Mouse (Mus musculus): Measurements from ENCODE around the gene Unc45b. TPM values are rescaled to one million over a fixed set of nuclear protein-coding genes. Genes with fewer than 3 reads are reported as not detected.

The Unc45b gene
- polyA plus RNA-seq (2015; fragmentation: Nextera tagmentation; extraction: Ambion mirVana) = 1.7 and 3.4 TPM in 2 replicates

DNA sequence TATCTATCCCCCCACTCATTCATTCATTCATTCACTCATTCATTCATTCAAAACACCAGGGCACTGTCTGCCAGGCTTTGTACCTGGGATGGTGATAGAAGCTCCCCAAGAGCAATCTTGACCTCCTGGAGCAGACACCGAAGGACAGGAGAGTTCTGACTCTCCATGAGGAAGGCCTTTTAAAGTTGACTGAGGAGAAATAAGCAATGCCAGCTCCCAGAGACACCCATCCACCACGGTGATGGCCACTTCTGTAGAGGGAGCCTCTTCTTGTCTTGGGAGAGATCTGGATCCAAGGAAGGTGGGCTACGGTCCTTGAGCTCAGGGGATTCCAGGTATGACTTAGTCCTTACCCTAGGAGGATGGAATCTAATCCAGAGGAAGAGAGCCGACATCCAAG, at the start of gene Unc45b:
Gene Unc45b, plus strand, starts transcription at position 301 of the 400 bp plus-strand sequence.
- WGBS = 92% methylated on average over 4 of the region's 4 CpGs
- Histone ChIP-seq H3K4me3 (no peak within 1 kb of the TSS), H3K9ac (no peak within 1 kb of the TSS), H3K4me2 (no peak within 1 kb of the TSS), H3K36me3 (peaks cover 11% of the 10 kb centered on the region), H3K27ac (replicated peaks) (no peak within 1 kb of the TSS), H3K27me3 (peaks cover 24% of the 10 kb centered on the region), H3K9me3 (no peaks in the 10 kb centered on the region), H3K4me1 (replicated peaks) (peaks cover 12% of the 10 kb centered on the region)
- ATAC-seq (ENCODE audit: low read depth) = no peak

DNA sequence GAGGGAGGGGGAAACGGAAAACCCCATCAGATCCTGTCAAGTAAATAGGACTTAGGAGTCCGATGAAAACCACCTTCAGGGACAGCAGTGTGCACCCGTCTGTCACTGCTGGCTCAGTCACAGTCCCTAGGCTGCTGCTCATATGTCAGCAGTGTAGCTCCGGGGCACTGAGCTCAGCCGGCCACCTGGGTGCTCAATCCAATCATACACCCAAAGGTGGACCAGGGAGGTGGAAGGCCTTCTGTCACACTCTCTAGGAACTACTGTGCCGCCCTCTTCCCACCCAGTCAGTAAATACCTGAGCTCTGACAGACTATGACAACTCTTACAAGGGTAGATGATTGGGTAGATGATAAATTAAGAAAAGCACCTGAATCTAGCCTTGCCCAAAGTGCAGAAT, 49.6 kb upstream of the Unc45b start:
- ATAC-seq (ENCODE audit: low read depth) = no peak
- Histone ChIP-seq H3K9ac (no peak overlapping the region), H3K36me3 (no peaks in the 10 kb centered on the region), H3K4me3 (no peak overlapping the region), H3K9me3 (no peaks in the 10 kb centered on the region), H3K4me1 (replicated peaks) (peaks cover 31% of the 10 kb centered on the region), H3K27me3 (no peaks in the 10 kb centered on the region), H3K4me2 (no peak overlapping the region), H3K27ac (replicated peaks) (no peak overlapping the region)
- 80% methylated on average over 6 of the region's 6 CpGs for WGBS

DNA sequence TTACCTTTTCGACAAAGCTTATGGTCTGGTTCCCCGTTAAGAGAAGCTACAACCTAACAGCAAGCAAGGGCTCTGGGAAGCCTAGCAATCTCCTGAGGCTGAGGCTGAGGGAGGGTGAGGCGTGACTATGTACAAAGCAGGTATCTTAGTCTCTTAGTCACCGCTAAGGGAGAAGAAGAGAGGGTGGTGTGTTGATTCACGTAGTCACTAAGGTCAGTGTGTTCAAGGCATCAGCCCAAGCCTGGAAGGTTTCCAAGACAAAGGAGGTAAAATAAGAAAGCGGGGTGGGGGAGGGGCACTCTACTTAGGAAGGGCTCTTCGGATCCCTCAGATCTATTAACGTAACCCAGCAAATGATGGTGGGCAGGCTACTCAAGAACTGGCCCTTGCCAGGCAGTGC, 48.8 kb upstream of the Unc45b start:
- no peak overlapping the region for H3K4me3 ChIP-seq
- 66% methylated on average over 8 of the region's 8 CpGs for WGBS
- H3K9ac ChIP-seq = no peak overlapping the region
- H3K4me2 ChIP-seq = no peak overlapping the region
- no peaks in the 10 kb centered on the region for H3K9me3 ChIP-seq
- H3K4me1 ChIP-seq (replicated peaks) = peaks cover 26% of the 10 kb centered on the region
- H3K27ac ChIP-seq (replicated peaks) = no peak overlapping the region
- ATAC-seq (ENCODE audit: low read depth) = no peak
- no peaks in the 10 kb centered on the region for H3K27me3 ChIP-seq
- no peaks in the 10 kb centered on the region for H3K36me3 ChIP-seq

GRCm38 (mm10) chr11:82862638-82863037, 47.7 kb upstream of the Unc45b start:
- no peak overlapping the region for H3K9ac ChIP-seq
- ATAC-seq (ENCODE audit: low read depth) = no peak
- no peaks in the 10 kb centered on the region for H3K27me3 ChIP-seq
- no peak overlapping the region for H3K27ac ChIP-seq (replicated peaks)
- no peak overlapping the region for H3K4me2 ChIP-seq
- 74% methylated on average over 9 of the region's 9 CpGs for WGBS
- no peak overlapping the region for H3K4me3 ChIP-seq
- no peaks in the 10 kb centered on the region for H3K36me3 ChIP-seq
- peaks cover 26% of the 10 kb centered on the region for H3K4me1 ChIP-seq (replicated peaks)
- H3K9me3 ChIP-seq = no peaks in the 10 kb centered on the region

DNA sequence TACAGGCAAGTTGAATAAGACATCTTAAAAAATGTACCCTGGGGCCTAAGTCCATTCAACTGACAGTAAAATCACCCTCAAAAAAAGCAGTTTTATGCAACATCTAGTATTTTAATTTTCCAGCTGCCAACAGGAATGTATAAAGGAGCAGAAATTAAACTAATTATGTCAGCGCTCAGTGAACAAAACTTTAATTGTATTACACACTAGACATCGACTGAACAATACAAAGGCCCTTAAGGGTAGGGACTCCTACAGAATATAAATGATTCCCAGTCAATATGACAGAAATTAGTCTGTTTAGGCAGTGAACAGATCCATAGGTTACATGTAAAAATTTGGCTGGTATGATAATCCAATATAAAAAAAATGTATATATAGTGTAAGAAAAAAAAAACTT, 47.3 kb upstream of the Unc45b start:
- H3K9ac ChIP-seq = no peak overlapping the region
- 28% methylated on average over 2 of the region's 2 CpGs for WGBS
- H3K4me2 ChIP-seq = no peak overlapping the region
- ATAC-seq (ENCODE audit: low read depth) = no peak
- peaks cover 26% of the 10 kb centered on the region for H3K4me1 ChIP-seq (replicated peaks)
- H3K27ac ChIP-seq (replicated peaks) = peak overlapping the region; percentile 38; the same call in 1 of the 2 replicates
- no peaks in the 10 kb centered on the region for H3K36me3 ChIP-seq
- H3K4me3 ChIP-seq = no peak overlapping the region
- no peaks in the 10 kb centered on the region for H3K27me3 ChIP-seq
- no peaks in the 10 kb centered on the region for H3K9me3 ChIP-seq

DNA sequence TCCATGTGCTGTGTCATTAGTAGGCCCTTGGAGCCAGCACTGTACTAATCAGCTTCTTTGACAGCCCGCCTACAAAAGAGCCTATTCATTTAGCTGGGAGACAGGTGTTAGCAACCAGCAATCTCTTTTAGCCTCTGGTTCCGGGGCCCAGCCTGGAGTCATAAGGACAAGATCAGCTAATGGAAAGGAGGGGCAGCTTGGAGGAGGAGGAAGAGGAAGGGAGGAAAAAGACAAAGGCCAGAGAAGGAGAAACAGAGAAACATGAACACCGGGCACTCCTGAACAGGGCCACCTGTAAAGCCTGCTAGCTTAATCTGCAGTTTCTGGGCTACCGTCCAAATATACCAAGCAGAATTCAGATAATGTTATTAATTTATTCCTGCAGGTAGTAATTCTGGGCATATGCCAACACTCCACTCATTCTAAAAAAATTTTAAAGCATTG, 46.8 kb upstream of the Unc45b start:
- peaks cover 26% of the 10 kb centered on the region for H3K4me1 ChIP-seq (replicated peaks)
- H3K9ac ChIP-seq = no peak overlapping the region
- H3K36me3 ChIP-seq = no peaks in the 10 kb centered on the region
- H3K4me3 ChIP-seq = no peak overlapping the region
- no peaks in the 10 kb centered on the region for H3K27me3 ChIP-seq
- 48% methylated on average over 4 of the region's 4 CpGs for WGBS
- peak overlapping the region; percentile 38; the same call in 1 of the 2 replicates for H3K27ac ChIP-seq (replicated peaks)
- no peak for ATAC-seq (ENCODE audit: low read depth)
- H3K4me2 ChIP-seq = no peak overlapping the region
- H3K9me3 ChIP-seq = no peaks in the 10 kb centered on the region

DNA sequence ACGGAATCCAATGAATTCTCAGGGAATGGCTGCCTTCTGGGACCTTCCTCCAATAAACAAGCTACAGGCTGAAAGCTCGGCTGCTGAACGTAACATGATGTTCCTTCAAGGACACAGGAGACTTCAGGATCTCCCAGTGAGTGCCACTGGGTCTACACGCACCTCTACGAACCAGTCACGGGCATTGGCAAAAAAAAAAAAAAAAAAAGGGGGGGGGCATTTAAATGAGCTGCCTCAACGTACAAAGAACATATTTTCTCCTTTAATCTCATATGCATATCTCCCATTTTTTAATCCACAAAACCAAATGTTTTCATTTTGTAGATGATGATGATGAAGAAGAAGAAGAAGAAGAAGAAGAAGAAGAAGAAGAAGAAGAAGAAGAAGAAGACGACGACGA, 44.4 kb upstream of the Unc45b start:
- 68% methylated on average over 10 of the region's 10 CpGs for WGBS

GRCm38 (mm10) chr11:82866850-82867564, 43.3 kb upstream of the Unc45b start:
- Histone ChIP-seq H3K9me3 (no peaks in the 10 kb centered on the region), H3K9ac (no peak overlapping the region), H3K27ac (replicated peaks) (no peak overlapping the region), H3K36me3 (no peaks in the 10 kb centered on the region), H3K4me2 (no peak overlapping the region), H3K4me1 (replicated peaks) (peaks cover 31% of the 10 kb centered on the region), H3K27me3 (no peaks in the 10 kb centered on the region), H3K4me3 (no peak overlapping the region)
- 27% methylated on average over 7 of the region's 7 CpGs for WGBS
- no peak for ATAC-seq (ENCODE audit: low read depth)

More for the DNA sequence above, 44.4 kb upstream of the Unc45b start:
- Histone ChIP-seq H3K9ac (no peak overlapping the region), H3K4me2 (no peak overlapping the region), H3K36me3 (no peaks in the 10 kb centered on the region), H3K4me1 (replicated peaks) (peaks cover 34% of the 10 kb centered on the region), H3K27ac (replicated peaks) (no peak overlapping the region), H3K4me3 (no peak overlapping the region), H3K9me3 (no peaks in the 10 kb centered on the region), H3K27me3 (no peaks in the 10 kb centered on the region)
- no peak for ATAC-seq (ENCODE audit: low read depth)

GRCm38 (mm10) chr11:82867956-82868355, 42.4 kb upstream of the Unc45b start:
- WGBS = 83% methylated on average over 5 of the region's 5 CpGs

DNA sequence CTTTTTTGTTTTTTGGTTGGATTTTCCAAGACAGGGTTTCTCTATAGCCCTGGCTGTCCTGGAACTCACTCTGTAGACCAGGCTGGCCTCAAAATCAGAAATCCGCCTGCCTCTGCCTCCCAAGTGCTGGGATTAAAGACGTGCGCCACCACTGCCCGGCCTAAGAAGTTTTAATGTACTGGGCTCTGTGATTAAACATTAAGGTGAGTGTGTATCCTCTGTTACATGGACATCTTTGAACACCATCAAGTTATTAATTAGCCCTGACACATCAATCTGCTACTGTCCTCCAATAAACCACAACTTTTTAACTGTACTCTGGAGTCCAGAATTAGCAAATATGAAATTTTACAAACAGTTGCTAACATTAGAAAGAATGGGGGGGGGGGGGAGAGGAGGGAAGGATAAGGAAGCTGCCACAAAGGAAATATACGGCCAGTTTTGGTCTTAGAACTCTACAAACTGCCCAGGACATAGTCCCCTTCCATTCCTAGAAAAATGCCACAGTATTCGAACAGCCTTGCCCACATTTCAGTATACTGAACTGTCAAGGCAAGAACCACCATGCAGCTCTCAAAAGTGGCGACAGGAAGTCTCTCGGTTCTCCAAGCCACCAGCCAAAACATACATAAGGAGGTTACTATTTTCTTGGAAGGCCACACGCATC, 40.7 kb upstream of the Unc45b start:
- H3K4me1 ChIP-seq (replicated peaks) = peaks cover 12% of the 10 kb centered on the region
- WGBS = 77% methylated on average over 9 of the region's 9 CpGs
- no peaks in the 10 kb centered on the region for H3K27me3 ChIP-seq
- no peaks in the 10 kb centered on the region for H3K36me3 ChIP-seq
- no peak overlapping the region for H3K27ac ChIP-seq (replicated peaks)
- peak overlapping the region; percentile 72 for H3K4me3 ChIP-seq
- ATAC-seq (ENCODE audit: low read depth) = no peak
- H3K4me2 ChIP-seq = peak overlapping the region; percentile 79
- no peak overlapping the region; the same call in 1 of the 2 replicates for H3K9ac ChIP-seq
- no peaks in the 10 kb centered on the region for H3K9me3 ChIP-seq

More at GRCm38 (mm10) chr11:82867956-82868355, 42.4 kb upstream of the Unc45b start:
- no peak for ATAC-seq (ENCODE audit: low read depth)
- Histone ChIP-seq H3K4me1 (replicated peaks) (peaks cover 22% of the 10 kb centered on the region), H3K36me3 (no peaks in the 10 kb centered on the region), H3K27me3 (no peaks in the 10 kb centered on the region), H3K9ac (no peak overlapping the region), H3K27ac (replicated peaks) (no peak overlapping the region), H3K4me3 (no peak overlapping the region), H3K9me3 (no peaks in the 10 kb centered on the region), H3K4me2 (no peak overlapping the region)

DNA sequence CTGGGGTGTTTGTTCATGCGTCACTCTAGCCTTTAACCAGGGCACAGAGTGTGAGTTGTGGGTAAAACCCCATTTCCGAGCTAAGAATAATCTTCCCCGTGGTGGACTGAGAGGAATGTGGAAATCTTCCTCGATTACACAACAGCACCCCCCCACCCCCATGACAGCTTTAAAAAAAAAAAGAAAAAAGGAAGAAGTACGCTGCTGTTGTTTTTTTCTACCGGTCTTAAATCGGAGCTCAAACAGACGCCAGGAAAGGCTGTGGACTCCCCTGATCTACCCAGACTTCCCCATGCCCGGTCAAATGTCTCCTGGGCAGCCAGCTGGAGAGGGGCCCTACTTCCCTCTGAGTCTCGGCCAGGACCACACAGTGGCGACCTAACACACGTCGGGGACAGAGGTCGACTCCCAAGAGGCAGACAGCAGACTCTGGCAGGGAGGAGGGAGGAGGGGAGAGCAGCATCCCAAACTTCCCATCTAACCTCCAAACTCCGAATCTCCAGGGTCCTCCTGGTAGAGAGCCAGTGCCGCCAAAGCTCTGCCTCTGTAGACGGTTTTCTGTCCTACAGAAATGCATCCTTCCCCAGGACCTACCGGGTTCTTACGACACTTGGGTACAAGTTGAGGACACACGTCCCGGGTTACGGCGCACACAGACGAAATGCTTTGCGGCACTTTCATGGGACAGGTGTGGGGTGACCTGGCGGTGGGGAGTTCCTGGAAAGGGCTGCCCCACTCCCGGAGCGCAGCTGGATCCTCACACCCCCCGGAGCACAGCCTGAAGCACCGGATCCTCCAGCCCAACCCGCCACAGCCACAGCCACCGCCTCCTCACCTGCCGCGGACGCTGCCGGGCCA, 39.9 kb upstream of the Unc45b start:
- no peaks in the 10 kb centered on the region for H3K27me3 ChIP-seq
- H3K9me3 ChIP-seq = no peaks in the 10 kb centered on the region
- H3K27ac ChIP-seq (replicated peaks) = peak overlapping the region; percentile 52; the same call in 1 of the 2 replicates
- peak overlapping the region; percentile 72 for H3K4me3 ChIP-seq
- peak overlapping the region; percentile 81 for H3K9ac ChIP-seq
- peak overlapping the region; percentile 79 for H3K4me2 ChIP-seq
- peak; percentile 28 for ATAC-seq (ENCODE audit: low read depth)
- no peaks in the 10 kb centered on the region for H3K36me3 ChIP-seq
- H3K4me1 ChIP-seq (replicated peaks) = peaks cover 12% of the 10 kb centered on the region
- WGBS = 5% methylated on average over 36 of the region's 36 CpGs

DNA sequence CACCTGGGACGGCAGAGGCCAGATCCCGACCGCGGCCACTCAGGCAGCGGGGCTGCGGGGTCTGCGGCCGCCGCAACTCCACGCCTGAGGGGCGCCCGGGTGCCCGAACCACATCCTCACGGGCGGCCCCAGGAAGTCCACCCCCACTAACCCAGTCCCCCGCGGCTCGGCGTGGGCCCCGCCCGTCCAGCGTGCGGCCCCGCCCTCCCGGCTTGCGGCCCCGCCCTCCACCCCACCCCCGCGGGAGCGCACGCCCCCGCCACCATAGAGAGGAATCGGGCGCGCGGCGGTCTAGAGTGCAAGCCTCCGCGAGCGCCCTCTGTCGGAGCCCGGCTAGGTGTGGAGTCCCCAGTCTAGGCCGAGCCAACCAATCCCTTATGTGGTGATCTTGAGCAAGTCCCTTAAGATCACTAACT, 39.3 kb upstream of the Unc45b start, which contains the start of gene Rffl:
Gene Rffl, minus strand, starts transcription at position 180 of the 416 bp plus-strand sequence.
- H3K4me2 ChIP-seq = peak within 1 kb of the TSS; percentile 79
- H3K4me1 ChIP-seq (replicated peaks) = peaks cover 12% of the 10 kb centered on the region
- H3K36me3 ChIP-seq = no peaks in the 10 kb centered on the region
- H3K9ac ChIP-seq = peak within 1 kb of the TSS; percentile 81
- peak within 1 kb of the TSS; percentile 72 for H3K4me3 ChIP-seq
- WGBS = under 1% methylated on average over 43 of the region's 43 CpGs
- no peaks in the 10 kb centered on the region for H3K27me3 ChIP-seq
- ATAC-seq (ENCODE audit: low read depth) = peak; percentile 96
- H3K9me3 ChIP-seq = no peaks in the 10 kb centered on the region
- peak within 1 kb of the TSS; percentile 52; the same call in 1 of the 2 replicates for H3K27ac ChIP-seq (replicated peaks)

All from neural tube, embryonic 13.5 days (tissue).